Mouse (Mus musculus): ENCODE data around the gene H2-DMa.

DNA sequence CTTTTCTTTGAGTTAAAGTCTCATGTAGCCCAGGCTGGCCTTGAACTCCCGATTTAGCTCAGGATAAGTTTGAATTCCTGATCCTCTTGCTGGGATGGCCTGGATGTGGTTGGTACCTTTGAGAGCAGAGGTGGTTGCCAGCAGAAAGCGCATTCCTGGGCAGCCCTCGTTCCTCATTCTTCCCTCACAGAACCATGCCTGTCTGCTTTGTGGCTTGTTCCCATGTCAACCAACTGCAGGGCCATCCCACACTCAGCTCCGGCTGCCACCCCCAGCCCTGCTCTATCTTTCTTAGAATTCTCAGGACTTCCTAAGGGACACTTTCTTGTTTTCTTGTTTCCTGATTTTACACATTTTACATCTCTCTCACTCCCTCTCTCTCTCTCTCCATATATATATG is 22.1 kb downstream of the H2-DMa start:
- TF ChIP-seq CTCF (IDR thresholded peaks at IDR 0.05; ENCODE audit: borderline replicate concordance, insufficient read depth, low read length) (no peak), POLR2A (IDR thresholded peaks at IDR 0.05; ENCODE audit: low read depth, low read length) (no peak)

All from embryonic fibroblast, embryonic 13.5 days (primary cell).